ENCODE assay signal across 27 mouse cellular contexts in the genomic region with DNA sequence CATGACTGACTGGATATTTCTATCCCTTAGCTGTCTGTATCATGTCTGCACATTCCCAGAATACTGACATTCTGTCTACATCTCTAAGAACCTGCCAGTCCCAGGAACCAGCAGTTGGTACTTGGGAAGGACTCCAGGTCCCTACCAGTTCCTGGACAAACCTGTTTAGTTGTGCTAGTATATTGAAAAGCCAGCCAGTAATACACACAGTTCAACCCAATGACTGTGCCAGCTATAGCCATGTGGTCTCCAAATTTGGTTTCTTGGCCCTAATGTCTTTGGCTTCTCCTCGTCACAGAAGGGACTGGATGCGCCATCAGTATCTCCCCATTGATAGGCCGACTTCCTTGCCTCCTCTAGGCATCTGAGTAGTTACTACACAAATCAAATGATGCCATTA. TPM values are rescaled to one million over a fixed set of nuclear protein-coding genes. Genes with fewer than 3 reads are reported as not detected.
DNase-seq lines count a peak whose midpoint lies in the region; ATAC-seq and TF ChIP-seq lines count a peak whose summit lies in the region.
"Had no signal": no experiment of that assay in that cellular context is flagged by ENCODE, and none has a peak within 500 bp of the region (broad histone marks: within the 10 kb centered on the region; RNA-seq: fewer than 3 reads in every experiment).

No protein-coding gene starts in this region.

- H3K4me1 ChIP-seq in lung, embryonic 15.5 days: peaks cover 29% of the 10 kb centered on the region
- H3K4me1 ChIP-seq in lung, adult 2 months (ENCODE audit: control insufficient read depth, insufficient read depth, low read length): peaks cover 15% of the 10 kb centered on the region
- peaks cover 17% of the 10 kb centered on the region for H3K4me1 ChIP-seq in midbrain, embryonic 15.5 days

- TF ChIP-seq POLR2A in lung, adult 2 months (IDR thresholded peaks at IDR 0.05; ENCODE audit: borderline replicate concordance, extremely low read depth, low read depth, low read length): no peak

- peak overlapping the region; percentile 91; the same call in 1 of the 2 replicates for H3K27ac ChIP-seq in lung, embryonic 15.5 days
- no peak overlapping the region for H3K27ac ChIP-seq in midbrain, embryonic 15.5 days
- H3K27ac ChIP-seq: heart, adult 2 months; limb, embryonic 12.5 days; midbrain, embryonic 12.5 days had no signal

- H3K4me2 ChIP-seq in lung, embryonic 15.5 days: no peak overlapping the region
- no peak overlapping the region for H3K4me2 ChIP-seq in midbrain, embryonic 15.5 days
- H3K4me2 ChIP-seq: embryonic facial prominence, embryonic 12.5 days; limb, embryonic 12.5 days; midbrain, embryonic 12.5 days; stomach, embryonic 15.5 days had no signal

- H3K4me3 ChIP-seq in lung, embryonic 15.5 days: no peak overlapping the region
- no peak overlapping the region for H3K4me3 ChIP-seq in lung, adult 2 months (replicated peaks; ENCODE audit: extremely low read depth, low read depth, low read length)
- H3K4me3 ChIP-seq in midbrain, embryonic 15.5 days: no peak overlapping the region
- H3K4me3 ChIP-seq: embryonic facial prominence, embryonic 12.5 days; heart, adult 2 months; limb, embryonic 12.5 days; megakaryocyte, embryonic 14.5 days; midbrain, embryonic 12.5 days; stomach, embryonic 15.5 days had no signal

- no peaks in the 10 kb centered on the region for H3K9me3 ChIP-seq in lung, embryonic 15.5 days
- H3K9me3 ChIP-seq in midbrain, embryonic 15.5 days: no peaks in the 10 kb centered on the region
- H3K9me3 ChIP-seq: embryonic facial prominence, embryonic 12.5 days; limb, embryonic 12.5 days; megakaryocyte, embryonic 14.5 days; stomach, embryonic 15.5 days had no signal

- no peak for TF ChIP-seq CTCF in lung, adult 2 months (IDR thresholded peaks at IDR 0.05; ENCODE audit: insufficient read depth, low read length)

- no peak overlapping the region for H3K9ac ChIP-seq in lung, embryonic 15.5 days
- H3K9ac ChIP-seq in midbrain, embryonic 15.5 days: no peak overlapping the region
- H3K9ac ChIP-seq: embryonic facial prominence, embryonic 12.5 days; limb, embryonic 12.5 days; midbrain, embryonic 12.5 days; stomach, embryonic 15.5 days had no signal

- H3K36me3 ChIP-seq in lung, embryonic 15.5 days: peaks cover 44% of the 10 kb centered on the region
- no peaks in the 10 kb centered on the region for H3K36me3 ChIP-seq in midbrain, embryonic 15.5 days (replicated peaks)

- 91% methylated on average over 3 of the region's 3 CpGs for WGBS in lung, embryonic 15.5 days
- 93% methylated on average over 3 of the region's 3 CpGs for WGBS in lung, adult 2 months
- 93% methylated on average over 3 of the region's 3 CpGs for WGBS in midbrain, embryonic 15.5 days

- DNase-seq in cerebellum, postnatal 4 days (ENCODE audit: low spot score in 2 of 2): no peak
- DNase-seq in lung, adult 2 months: no peak
- DNase-seq in cerebellum, postnatal 10 days: peak; percentile 78 to 86
- peak; percentile 83 for DNase-seq in skeletal muscle tissue, adult 2 months (ENCODE audit: low read depth, low spot score)
- DNase-seq in layer of hippocampus, adult 9-10 months (ENCODE audit: low spot score): no peak
- DNase-seq: adrenal gland, adult 2 months; adrenal gland, postnatal 36 days; embryo, embryonic 11 days; heart, adult 2 months; heart, postnatal 14 days; kidney, adult 18-20 months; kidney, postnatal 4 days; lung, postnatal 4 days; thymus, postnatal 25 days had no signal

- ATAC-seq in cerebellum, adult (ENCODE audit: insufficient number of reproducible peaks, low FRiP score, low TSS enrichment): peak; percentile 91
- no peak for ATAC-seq in lung, embryonic 15.5 days (ENCODE audit: borderline replicate concordance, extremely low read depth, low FRiP score, low TSS enrichment)
- ATAC-seq in midbrain, embryonic 15.5 days (replicated peaks): no peak
- ATAC-seq: activated CD4-positive, CD25-positive, alpha-beta regulatory T cell, adult 4 months; forebrain, embryonic 14.5 days; hindbrain, embryonic 16.5 days; lung, postnatal 0 days had no signal

- H3K27me3 ChIP-seq in lung, embryonic 15.5 days: no peaks in the 10 kb centered on the region
- no peaks in the 10 kb centered on the region for H3K27me3 ChIP-seq in midbrain, embryonic 15.5 days (replicated peaks)
- H3K27me3 ChIP-seq: CH12.LX; embryonic facial prominence, embryonic 12.5 days; limb, embryonic 12.5 days; megakaryocyte, embryonic 14.5 days; midbrain, embryonic 12.5 days; stomach, embryonic 15.5 days had no signal

RNA-seq across cellular contexts. Expression of a gene that starts 35.5 kb away (rescaled TPM):
- polyA plus RNA-seq in lung, embryonic 15.5 days (2015; fragmentation: Nextera tagmentation; extraction: Ambion mirVana): 30.1 and 33.5 TPM in 2 replicates
- polyA plus RNA-seq in lung, adult 2 months (2012; rRNA removed): 20.0 and 23.2 TPM in 2 replicates
- 5.9 and 7.0 TPM in 2 replicates for polyA plus RNA-seq in midbrain, embryonic 15.5 days (2015; fragmentation: Nextera tagmentation; extraction: Ambion mirVana)

Comparison
In these comparisons a context has a peak if more than half of its experiments do, and no peak if none do; other contexts are left out.
1. DNase-seq: peak in cerebellum, postnatal 10 days (2 of 2) and skeletal muscle tissue, adult 2 months (single experiment); none in cerebellum, postnatal 4 days (0 of 2), lung, adult 2 months (single experiment) and layer of hippocampus, adult 9-10 months (single experiment).